Mouse (Mus musculus) megakaryocyte, adult 5-6 weeks (primary cell): ENCODE measurements around the gene Rnf6. TPM values are rescaled to one million over a fixed set of nuclear protein-coding genes. Genes with fewer than 3 reads are reported as not detected.

Source experiments
- ATAC-seq: 2 replicates; pipeline ENCODE4 v1.8.0; 2016; ENCODE audit warnings: mild to moderate bottlenecking, inconsistent platforms; ENCODE audit not compliant: poor library complexity, severe bottlenecking
- total RNA-seq, 2 experiments: library from RNA; stranded (forward) in 1 of 2; stranded (reverse) in 1 of 2; fragments of 153-499, 151-499 nt in 1 of 2; fragments of 221-1000, 200-1000 nt in 1 of 2; gene quantifications; 2 replicates each; pipeline versions ENCODE4 v1.2.3 to v1.2.4; 2015 to 2017

The Rnf6 gene
- 23.3 and 24.6 TPM in 2 replicates for total RNA-seq (2015)
- 43.2 and 46.4 TPM in 2 replicates for total RNA-seq (2017)

- ATAC-seq, result peak; percentile 92
Observed at GRCm38 (mm10) chr5:146220879-146221714, at the start of gene Rnf6. Gene Rnf6 (minus strand): TSS chr5:146221555.

- ATAC-seq, result no peak
Observed at GRCm38 (mm10) chr5:146270593-146270992, 49.2 kb upstream of the Rnf6 start.

GRCm38 (mm10) chr5:146267776-146268175, 46.4 kb upstream of the Rnf6 start:
- no peak for ATAC-seq

- ATAC-seq, result no peak
Observed at GRCm38 (mm10) chr5:146265934-146266591, 44.7 kb upstream of the Rnf6 start.

GRCm38 (mm10) chr5:146260003-146260402, 38.6 kb upstream of the Rnf6 start:
- ATAC-seq, result peak; percentile 36; the same call in 1 of the 2 replicates

- ATAC-seq, result no peak
Observed at GRCm38 (mm10) chr5:146253644-146254043, 32.3 kb upstream of the Rnf6 start.

- no peak for ATAC-seq
Observed at GRCm38 (mm10) chr5:146251663-146252429, 30.5 kb upstream of the Rnf6 start.

- no peak for ATAC-seq
Observed at GRCm38 (mm10) chr5:146250369-146251075, 29.2 kb upstream of the Rnf6 start.

GRCm38 (mm10) chr5:146248746-146249145, 27.4 kb upstream of the Rnf6 start:
- ATAC-seq, result peak; percentile 77

GRCm38 (mm10) chr5:146247709-146248108, 26.4 kb upstream of the Rnf6 start:
- peak; percentile 65 for ATAC-seq

GRCm38 (mm10) chr5:146246386-146246785, 25.0 kb upstream of the Rnf6 start:
- no peak for ATAC-seq

- no peak for ATAC-seq
Observed at GRCm38 (mm10) chr5:146245646-146246370, 24.5 kb upstream of the Rnf6 start.

GRCm38 (mm10) chr5:146245193-146245592, 23.8 kb upstream of the Rnf6 start:
- ATAC-seq, result no peak

GRCm38 (mm10) chr5:146241202-146241601, 19.8 kb upstream of the Rnf6 start:
- ATAC-seq, result no peak

GRCm38 (mm10) chr5:146240771-146241170, 19.4 kb upstream of the Rnf6 start:
- ATAC-seq, result no peak

- no peak for ATAC-seq
Observed at GRCm38 (mm10) chr5:146238274-146238673, 16.9 kb upstream of the Rnf6 start.

- ATAC-seq, result no peak
Observed at GRCm38 (mm10) chr5:146234336-146234735, 13.0 kb upstream of the Rnf6 start.

GRCm38 (mm10) chr5:146232816-146233215, 11.5 kb upstream of the Rnf6 start:
- no peak for ATAC-seq

GRCm38 (mm10) chr5:146232056-146232675, 10.8 kb upstream of the Rnf6 start:
- ATAC-seq, result no peak

GRCm38 (mm10) chr5:146231655-146231996, 10.3 kb upstream of the Rnf6 start:
- ATAC-seq, result peak; percentile 39
